Mouse (Mus musculus) forebrain, embryonic 16.5 days (tissue): ENCODE results near the gene Ssty1. TPM values are rescaled to one million over a fixed set of nuclear protein-coding genes. Genes with fewer than 3 reads are reported as not detected.
"Not testable (repeated sequence)": the region's sequence is repeated elsewhere in the genome, so short reads cannot be mapped to it uniquely, and the experiment has no call there.

Experiments used
- ATAC-seq: fragments of 200-750 bp; cut with Nextera tagmentation; 2 replicates; pipeline ENCODE4 v1.8.0; 2017; ENCODE audit warnings: mild to moderate bottlenecking, moderate library complexity
- H3K27ac ChIP-seq: fragments of 300-500 bp; sonication (generic); 2 replicates; pipeline ENCODE4 v1.5.1; 2014; ENCODE audit warnings: low read length, control low read depth
- H3K27me3 ChIP-seq: fragments of 300-500 bp; sonication (generic); replicated peaks from 2 replicates; pipeline ENCODE4 v1.6.1; 2014; ENCODE audit warnings: low read length; ENCODE audit not compliant: control insufficient read depth, insufficient read depth
- H3K36me3 ChIP-seq: fragments of 300-500 bp; sonication (generic); 2 replicates; pipeline ENCODE4 v1.6.1; 2014; ENCODE audit not compliant: control insufficient read depth, insufficient read depth
- H3K4me1 ChIP-seq: fragments of 300-500 bp; sonication (generic); replicated peaks from 2 replicates; pipeline ENCODE4 v1.6.1; 2014; ENCODE audit warnings: low read length; ENCODE audit not compliant: control insufficient read depth, insufficient read depth
- H3K4me2 ChIP-seq: fragments of 300-500 bp; sonication (generic); 2 replicates; pipeline ENCODE4 v1.6.1; 2014; ENCODE audit warnings: mild to moderate bottlenecking, low read length, control low read depth
- H3K4me3 ChIP-seq: fragments of 300-500 bp; sonication (generic); replicated peaks from 2 replicates; pipeline ENCODE4 v1.5.1; 2014; ENCODE audit warnings: mild to moderate bottlenecking, low read length, control low read depth
- H3K9ac ChIP-seq: fragments of 300-500 bp; sonication (generic); replicated peaks from 2 replicates; pipeline ENCODE4 v1.6.1; 2014; ENCODE audit warnings: low read depth, low read length, control low read depth
- H3K9me3 ChIP-seq: fragments of 300-500 bp; sonication (generic); 2 replicates; pipeline ENCODE4 v1.6.1; 2016; ENCODE audit warnings: low read length; ENCODE audit not compliant: control insufficient read depth
- WGBS: fragments of 180-500 bp; shearing (Covaris S2); extraction: QIAGEN DNeasy Blood & Tissue Kit; methylation state at CpG from one replicate; pipeline ENCODE4 v1.1.7; 2014; 5-methylcytosine and 5-hydroxymethylcytosine counted together
- polyA plus RNA-seq: library from polyadenylated mRNA; unstranded; fragments of >200 nt; fragmentation: Nextera tagmentation; extraction: Ambion mirVana; gene quantifications from 2 replicates; pipeline ENCODE4 v1.2.1, GENCODE M21; 2015

The Ssty1 gene
- not detected in 2 replicates for polyA plus RNA-seq

GRCm38 (mm10) chrY:18088816-18089215 lies at the start of gene Ssty1:
Gene Ssty1 (plus strand): TSS chrY:18089116.
- H3K9ac ChIP-seq, H3K4me2 ChIP-seq, ATAC-seq, H3K36me3 ChIP-seq, H3K27me3 ChIP-seq, H3K9me3 ChIP-seq, H3K4me3 ChIP-seq, H3K27ac ChIP-seq, H3K4me1 ChIP-seq: not testable (repeated sequence)

DNA sequence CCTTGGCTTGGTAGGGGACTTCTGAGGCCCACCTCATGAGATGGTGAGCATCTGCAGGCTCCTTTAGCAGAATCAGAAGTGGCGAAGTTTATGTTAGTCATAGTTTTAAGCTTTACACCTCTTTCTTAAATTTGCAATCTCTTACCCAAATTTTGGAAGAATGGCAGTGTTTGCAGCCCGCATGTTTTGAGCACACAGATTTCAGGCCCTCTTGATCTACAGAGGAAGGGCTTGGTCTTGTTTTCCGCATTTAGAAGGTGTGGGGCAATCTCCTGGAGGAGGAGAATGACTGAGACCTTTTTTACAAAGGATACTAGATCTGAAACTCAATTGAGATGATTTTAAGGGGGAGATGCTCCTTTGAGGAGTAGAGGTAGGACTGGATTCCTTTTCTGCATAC lies 27.2 kb upstream of the Ssty1 start, which contains the start of gene Gm21764:
TSS of gene Gm21764 (minus strand) at position 101 of the 400 bp plus-strand sequence.
- not testable (repeated sequence) for H3K4me2 ChIP-seq, H3K9me3 ChIP-seq, H3K9ac ChIP-seq, H3K36me3 ChIP-seq, H3K4me3 ChIP-seq, H3K4me1 ChIP-seq, H3K27ac ChIP-seq, H3K27me3 ChIP-seq, ATAC-seq
- no CpG with 5 or more reads among the region's 3 CpGs for WGBS

Other genes with a start within 250 kb of the Ssty1 start
- not detected in 2 replicates for gene Gm21904, start 242.8 kb upstream of the Ssty1 start, polyA plus RNA-seq
- gene Gm20772, start 214.4 kb upstream of the Ssty1 start, polyA plus RNA-seq, result not detected in 2 replicates
- not detected in 2 replicates for gene Gm20831, start 214.4 kb upstream of the Ssty1 start, polyA plus RNA-seq
- gene Srsy, start 151.8 kb upstream of the Ssty1 start, polyA plus RNA-seq, result not detected in 2 replicates
- gene Gm21764, start 27.3 kb upstream of the Ssty1 start, polyA plus RNA-seq, result not detected in 2 replicates